In genomic region chr3:105799375-105799774, GRCm38 (mm10) we compare ENCODE assay signal across 9 mouse cellular contexts. TPM values are rescaled to one million over a fixed set of nuclear protein-coding genes. Genes with fewer than 3 reads are reported as not detected.
A peak's percentile ranks its signal among the peaks of the same experiment; 100 is the strongest.
DNase-seq lines count a peak whose midpoint lies in the region; ATAC-seq lines count a peak whose summit lies in the region.
"Had no signal": no experiment of that assay in that cellular context is flagged by ENCODE, and none has a peak within 500 bp of the region (broad histone marks: within the 10 kb centered on the region; RNA-seq: fewer than 3 reads in every experiment).

No protein-coding gene starts in this region.

- no peaks in the 10 kb centered on the region for H3K36me3 ChIP-seq in hindbrain, embryonic 10.5 days
- H3K36me3 ChIP-seq in hindbrain, embryonic 11.5 days (ENCODE audit: control insufficient read depth, insufficient read depth, low read length), result no peaks in the 10 kb centered on the region
- H3K36me3 ChIP-seq in hindbrain, embryonic 14.5 days (replicated peaks; ENCODE audit: control insufficient read depth, insufficient read depth), result no peaks in the 10 kb centered on the region
- H3K36me3 ChIP-seq in midbrain, embryonic 11.5 days (ENCODE audit: control insufficient read depth, insufficient read depth, low read length), result no peaks in the 10 kb centered on the region

- no peak overlapping the region for H3K9ac ChIP-seq in hindbrain, embryonic 11.5 days (ENCODE audit: low read depth, low read length)
- H3K9ac ChIP-seq in hindbrain, embryonic 14.5 days, result peak overlapping the region; percentile 91; the same call in 1 of the 2 replicates
- H3K9ac ChIP-seq in midbrain, embryonic 11.5 days (ENCODE audit: low read length), result no peak overlapping the region; the same call in 1 of the 2 replicates

- no peaks in the 10 kb centered on the region for H3K27me3 ChIP-seq in hindbrain, embryonic 10.5 days (ENCODE audit: insufficient read depth, poor library complexity, severe bottlenecking)
- H3K27me3 ChIP-seq in hindbrain, embryonic 11.5 days (ENCODE audit: control insufficient read depth, insufficient read depth, low read length), result no peaks in the 10 kb centered on the region
- H3K27me3 ChIP-seq in hindbrain, embryonic 14.5 days (ENCODE audit: control insufficient read depth, insufficient read depth, low read length), result no peaks in the 10 kb centered on the region
- no peaks in the 10 kb centered on the region for H3K27me3 ChIP-seq in midbrain, embryonic 11.5 days (ENCODE audit: control insufficient read depth, insufficient read depth, low read length)

- peaks cover 27% of the 10 kb centered on the region for H3K4me1 ChIP-seq in hindbrain, embryonic 10.5 days (replicated peaks)
- H3K4me1 ChIP-seq in hindbrain, embryonic 11.5 days (replicated peaks; ENCODE audit: control insufficient read depth, insufficient read depth, low read length), result no peaks in the 10 kb centered on the region
- H3K4me1 ChIP-seq in brown adipose tissue, adult 24 weeks (ENCODE audit: control insufficient read depth, insufficient read depth, insufficient read length, low read length), result peaks cover 41% of the 10 kb centered on the region
- peaks cover 24% of the 10 kb centered on the region for H3K4me1 ChIP-seq in hindbrain, embryonic 14.5 days (replicated peaks; ENCODE audit: control insufficient read depth, insufficient read depth, low read length)
- peaks cover 9% of the 10 kb centered on the region for H3K4me1 ChIP-seq in midbrain, embryonic 11.5 days (ENCODE audit: control insufficient read depth, insufficient read depth, low read length)

- H3K4me2 ChIP-seq in hindbrain, embryonic 11.5 days (replicated peaks; ENCODE audit: low read depth, low read length), result no peak overlapping the region; the same call in 1 of the 2 replicates
- peak overlapping the region; percentile 84 for H3K4me2 ChIP-seq in hindbrain, embryonic 14.5 days (replicated peaks)
- H3K4me2 ChIP-seq in midbrain, embryonic 11.5 days, result peak overlapping the region; percentile 71; the same call in 1 of the 2 replicates

- H3K4me3 ChIP-seq in hindbrain, embryonic 10.5 days, result peak overlapping the region; percentile 82
- no peak overlapping the region for H3K4me3 ChIP-seq in hindbrain, embryonic 11.5 days (ENCODE audit: low read depth, low read length)
- H3K4me3 ChIP-seq in brown adipose tissue, adult 24 weeks (ENCODE audit: insufficient read depth, low read depth, low read length), result peak overlapping the region; percentile 37
- H3K4me3 ChIP-seq in hindbrain, embryonic 14.5 days (replicated peaks; ENCODE audit: low read length), result peak overlapping the region; percentile 84; the same call in 1 of the 2 replicates
- no peak overlapping the region for H3K4me3 ChIP-seq in midbrain, embryonic 11.5 days (ENCODE audit: low read depth, low read length)

- DNase-seq in hindbrain, embryonic 10.5 days (ENCODE audit: low spot score), result no peak
- no peak for DNase-seq in hindbrain, embryonic 11.5 days (ENCODE audit: low spot score)
- no peak for DNase-seq in hindbrain, embryonic 14.5 days (ENCODE audit: low spot score)
- no peak for DNase-seq in midbrain, embryonic 11.5 days (ENCODE audit: low spot score, missing footprints)
- DNase-seq in ovary, postnatal 36 days (ENCODE audit: low spot score), result no peak
- DNase-seq in adipocyte (ENCODE audit: low spot score), result no peak
- DNase-seq: kidney, adult 18-20 months had no signal

- no peak for ATAC-seq in hindbrain, embryonic 11.5 days (ENCODE audit: low FRiP score)
- no peak for ATAC-seq in hindbrain, embryonic 14.5 days (ENCODE audit: low FRiP score)
- no peak for ATAC-seq in midbrain, embryonic 11.5 days (ENCODE audit: low FRiP score)
- ATAC-seq in inflammation-experienced regulatory T-cells, adult 6 months, result no peak

- 80% methylated on average over 4 of the region's 4 CpGs for WGBS in hindbrain, embryonic 10.5 days
- 84% methylated on average over 4 of the region's 4 CpGs for WGBS in hindbrain, embryonic 11.5 days
- 78% methylated on average over 4 of the region's 4 CpGs for WGBS in hindbrain, embryonic 14.5 days
- 75% methylated on average over 4 of the region's 4 CpGs for WGBS in midbrain, embryonic 11.5 days

- no peaks in the 10 kb centered on the region for H3K9me3 ChIP-seq in hindbrain, embryonic 10.5 days
- H3K9me3 ChIP-seq in hindbrain, embryonic 11.5 days (ENCODE audit: control insufficient read depth, low read length), result no peaks in the 10 kb centered on the region
- no peaks in the 10 kb centered on the region for H3K9me3 ChIP-seq in hindbrain, embryonic 14.5 days (ENCODE audit: control insufficient read depth, low read length)
- no peaks in the 10 kb centered on the region for H3K9me3 ChIP-seq in midbrain, embryonic 11.5 days (ENCODE audit: control insufficient read depth, low read length)

- H3K27ac ChIP-seq in hindbrain, embryonic 10.5 days, result no peak overlapping the region
- H3K27ac ChIP-seq in hindbrain, embryonic 11.5 days (ENCODE audit: low read depth, low read length), result no peak overlapping the region
- H3K27ac ChIP-seq in brown adipose tissue, adult 24 weeks (replicated peaks; ENCODE audit: low read depth, low read length), result peak overlapping the region; percentile 27
- no peak overlapping the region for H3K27ac ChIP-seq in hindbrain, embryonic 14.5 days
- no peak overlapping the region for H3K27ac ChIP-seq in midbrain, embryonic 11.5 days (ENCODE audit: low read depth, low read length)

RNA-seq across cellular contexts. Expression of gene Rap1a, which starts 1.8 kb away (rescaled TPM):
- 66.3 and 77.3 TPM in 2 replicates for polyA plus RNA-seq in hindbrain, embryonic 10.5 days (2016; fragmentation: Nextera tagmentation; extraction: Ambion mirVana)
- polyA plus RNA-seq in hindbrain, embryonic 11.5 days (2014; fragmentation: Nextera tagmentation; extraction: Ambion mirVana), result 80.3 and 83.7 TPM in 2 replicates
- polyA plus RNA-seq in brown adipose tissue, adult 24 weeks (2012; ENCODE audit: insufficient read depth, insufficient read length, missing spikeins), result 103 and 111 TPM in 2 replicates
- polyA plus RNA-seq in hindbrain, embryonic 14.5 days (2014; fragmentation: Nextera tagmentation; extraction: Ambion mirVana), result 67.8 and 68.5 TPM in 2 replicates
- 87.0 and 91.8 TPM in 2 replicates for polyA plus RNA-seq in midbrain, embryonic 11.5 days (2014; fragmentation: Nextera tagmentation; extraction: Ambion mirVana)
- polyA plus RNA-seq in inflammation-experienced regulatory T-cells, adult 6 months (2017; shearing (Covaris generic)), result 100 to 1,000 TPM; 142 to 303 (median 166) TPM

Comparison
In these comparisons a context has a peak if more than half of its experiments do, and no peak if none do; other contexts are left out.
1. H3K4me3 ChIP-seq: peak in hindbrain, embryonic 10.5 days (single experiment), brown adipose tissue, adult 24 weeks (single experiment) and hindbrain, embryonic 14.5 days (single experiment); none in hindbrain, embryonic 11.5 days (single experiment) and midbrain, embryonic 11.5 days (single experiment).